Mouse (Mus musculus): ENCODE measurements at regions not wholly inside any gene's neighbourhood (a gene's known extent, or its start where the extent isn't known, plus 50 kb on each side); places are given as distances from the start of the nearest gene placed in this dataset.
A peak's percentile ranks its signal among the peaks of the same experiment; 100 is the strongest.

DNA sequence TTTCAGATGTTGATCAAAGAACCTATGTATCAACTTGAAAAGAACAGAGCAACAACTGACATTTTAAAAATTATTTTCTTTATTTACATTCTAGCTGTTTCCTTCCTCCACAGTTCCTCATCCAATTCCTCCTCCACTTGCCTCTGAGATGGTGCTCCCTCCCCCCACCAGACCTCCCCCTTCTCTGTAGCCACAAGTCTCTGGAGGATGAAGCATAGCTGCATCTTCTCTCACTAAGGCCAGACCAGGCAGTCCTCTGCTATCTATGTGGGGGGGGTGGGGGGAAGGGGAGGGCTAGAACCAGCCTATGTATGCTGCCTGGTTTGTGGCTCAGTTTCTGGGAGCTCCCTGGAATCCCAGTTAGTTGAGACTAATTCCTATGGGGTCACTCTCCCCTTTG, 255.0 kb downstream of the Gm21750 start:
- Histone ChIP-seq H3K27me3 (ENCODE audit: insufficient read depth, low read length) (no peaks in the 10 kb centered on the region), H3K4me2 (replicated peaks; ENCODE audit: low read depth, low read length) (no peak overlapping the region), H3K4me1 (ENCODE audit: insufficient read depth, low read length) (no peaks in the 10 kb centered on the region), H3K4me3 (ENCODE audit: low read length) (no peak overlapping the region), H3K27ac (ENCODE audit: low read length) (no peak overlapping the region), H3K36me3 (ENCODE audit: insufficient read depth, low read length) (no peaks in the 10 kb centered on the region), H3K9me3 (ENCODE audit: low read length) (no peaks in the 10 kb centered on the region), H3K9ac (replicated peaks; ENCODE audit: low read length) (no peak overlapping the region)
- ATAC-seq (ENCODE audit: low FRiP score, low TSS enrichment): no peak

DNA sequence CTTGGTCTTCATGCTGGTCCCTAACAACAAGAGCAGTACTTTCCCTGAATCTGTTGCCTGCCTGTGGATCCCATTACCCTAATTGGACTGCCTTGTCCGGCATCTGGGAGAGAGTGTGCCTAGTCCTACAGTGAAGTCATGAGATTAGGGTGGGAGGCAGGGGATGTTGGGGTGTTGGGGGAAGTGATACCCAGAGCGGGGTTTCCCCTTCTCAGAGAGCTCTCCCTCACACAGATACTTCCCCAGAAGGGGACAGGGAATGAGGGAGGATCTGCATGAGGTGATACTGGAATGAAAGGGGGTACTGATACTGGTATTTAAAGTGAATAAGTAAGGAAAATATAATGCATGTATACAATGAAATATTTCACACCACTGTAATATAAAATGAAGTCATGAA, 270.1 kb downstream of the Gm21750 start:
- no peaks in the 10 kb centered on the region for H3K36me3 ChIP-seq (ENCODE audit: insufficient read depth, low read length)
- 76% methylated on average over 2 of the region's 2 CpGs for WGBS

DNA sequence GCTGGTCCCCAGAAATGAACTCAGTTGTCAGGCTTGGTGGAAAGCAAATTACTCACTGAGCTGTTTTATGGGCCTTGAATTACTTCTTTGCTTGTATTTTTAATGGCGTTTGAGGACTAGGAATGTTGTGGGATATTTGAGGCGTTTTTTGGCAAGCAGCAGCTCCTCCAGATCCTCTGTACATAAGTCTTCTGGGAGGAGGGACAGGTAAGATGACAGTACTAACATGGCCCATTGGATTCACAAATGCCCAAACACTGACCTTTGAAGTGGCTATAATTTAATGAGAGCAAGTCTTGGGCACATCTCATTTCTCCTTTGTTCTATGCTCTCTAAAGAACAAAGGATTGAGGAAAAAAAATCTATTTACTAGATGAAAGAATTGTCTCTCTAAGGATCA, 286.3 kb downstream of the Gm21750 start:
- H3K27ac ChIP-seq (ENCODE audit: low read length): no peak overlapping the region
- no peaks in the 10 kb centered on the region for H3K27me3 ChIP-seq (ENCODE audit: insufficient read depth, low read length)
- no peak overlapping the region for H3K4me2 ChIP-seq (replicated peaks; ENCODE audit: low read depth, low read length)
- 25% methylated on average over 2 of the region's 2 CpGs for WGBS
- peak; percentile 49; the same call in 1 of the 2 replicates for ATAC-seq (ENCODE audit: low FRiP score, low TSS enrichment)
- H3K36me3 ChIP-seq (ENCODE audit: insufficient read depth, low read length): no peaks in the 10 kb centered on the region
- no peak overlapping the region for H3K9ac ChIP-seq (replicated peaks; ENCODE audit: low read length)
- H3K9me3 ChIP-seq (ENCODE audit: low read length): no peaks in the 10 kb centered on the region
- H3K4me1 ChIP-seq (ENCODE audit: insufficient read depth, low read length): no peaks in the 10 kb centered on the region
- H3K4me3 ChIP-seq (ENCODE audit: low read length): no peak overlapping the region

More for the DNA sequence above, 270.1 kb downstream of the Gm21750 start:
- no peak for ATAC-seq (ENCODE audit: low FRiP score, low TSS enrichment)
- Histone ChIP-seq H3K4me2 (replicated peaks; ENCODE audit: low read depth, low read length) (no peak overlapping the region), H3K27me3 (ENCODE audit: insufficient read depth, low read length) (no peaks in the 10 kb centered on the region), H3K9ac (replicated peaks; ENCODE audit: low read length) (no peak overlapping the region), H3K4me1 (ENCODE audit: insufficient read depth, low read length) (no peaks in the 10 kb centered on the region), H3K4me3 (ENCODE audit: low read length) (no peak overlapping the region), H3K9me3 (ENCODE audit: low read length) (no peaks in the 10 kb centered on the region), H3K27ac (ENCODE audit: low read length) (no peak overlapping the region)

DNA sequence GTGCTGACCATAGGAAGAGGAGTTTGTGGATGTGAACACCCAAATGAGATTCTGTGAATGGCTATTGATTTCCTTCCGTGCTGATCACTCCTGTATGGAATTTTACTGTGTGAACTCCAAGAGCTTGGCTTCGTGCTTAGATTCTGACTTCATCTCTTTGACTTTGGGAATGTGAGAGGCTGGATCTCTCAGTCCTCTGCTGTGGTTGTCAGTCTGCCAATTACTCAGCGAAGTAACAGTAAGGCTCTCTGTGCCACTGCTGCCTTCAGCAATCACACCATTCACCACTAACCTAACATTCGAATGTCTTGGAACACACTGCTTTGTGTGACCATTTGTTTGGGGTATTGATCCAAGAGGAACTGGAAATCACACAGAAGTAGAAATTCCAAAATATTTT, 291.5 kb downstream of the Gm21750 start:
- 78% methylated on average over 4 of the region's 4 CpGs for WGBS
- ATAC-seq (ENCODE audit: low FRiP score, low TSS enrichment): no peak
- H3K36me3 ChIP-seq (ENCODE audit: insufficient read depth, low read length): no peaks in the 10 kb centered on the region
- H3K4me2 ChIP-seq (replicated peaks; ENCODE audit: low read depth, low read length): no peak overlapping the region
- no peak overlapping the region for H3K9ac ChIP-seq (replicated peaks; ENCODE audit: low read length)
- no peaks in the 10 kb centered on the region for H3K4me1 ChIP-seq (ENCODE audit: insufficient read depth, low read length)
- H3K27ac ChIP-seq (ENCODE audit: low read length): no peak overlapping the region
- no peak overlapping the region for H3K4me3 ChIP-seq (ENCODE audit: low read length)
- H3K9me3 ChIP-seq (ENCODE audit: low read length): no peaks in the 10 kb centered on the region
- H3K27me3 ChIP-seq (ENCODE audit: insufficient read depth, low read length): no peaks in the 10 kb centered on the region

DNA sequence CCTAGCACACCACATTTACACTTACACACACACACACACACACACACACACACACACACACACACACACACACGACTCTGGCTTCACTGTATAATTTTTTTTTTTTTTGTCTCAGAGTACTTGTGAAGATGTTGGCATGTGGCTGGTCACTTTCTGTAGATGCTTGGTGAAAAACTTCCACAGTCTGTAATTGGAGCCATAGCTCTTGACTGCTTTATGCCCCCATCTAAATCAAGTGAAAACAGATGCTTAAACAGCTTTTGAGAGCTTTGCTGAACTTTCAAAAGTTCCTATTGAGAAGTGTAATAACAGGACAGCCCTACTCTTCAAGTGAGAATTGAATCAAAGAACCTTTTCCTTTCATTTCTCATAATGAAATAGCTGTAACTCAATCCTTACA, 317.7 kb downstream of the Gm21750 start:
- H3K4me2 ChIP-seq (replicated peaks; ENCODE audit: low read depth, low read length): no peak overlapping the region
- no peaks in the 10 kb centered on the region for H3K9me3 ChIP-seq (ENCODE audit: low read length)
- 27% methylated on average over 1 of the region's 1 CpGs for WGBS
- H3K4me1 ChIP-seq (ENCODE audit: insufficient read depth, low read length): no peaks in the 10 kb centered on the region
- no peak overlapping the region for H3K9ac ChIP-seq (replicated peaks; ENCODE audit: low read length)
- no peak overlapping the region for H3K27ac ChIP-seq (ENCODE audit: low read length)
- no peaks in the 10 kb centered on the region for H3K36me3 ChIP-seq (ENCODE audit: insufficient read depth, low read length)
- no peak for ATAC-seq (ENCODE audit: low FRiP score, low TSS enrichment)
- no peaks in the 10 kb centered on the region for H3K27me3 ChIP-seq (ENCODE audit: insufficient read depth, low read length)
- no peak overlapping the region for H3K4me3 ChIP-seq (ENCODE audit: low read length)

DNA sequence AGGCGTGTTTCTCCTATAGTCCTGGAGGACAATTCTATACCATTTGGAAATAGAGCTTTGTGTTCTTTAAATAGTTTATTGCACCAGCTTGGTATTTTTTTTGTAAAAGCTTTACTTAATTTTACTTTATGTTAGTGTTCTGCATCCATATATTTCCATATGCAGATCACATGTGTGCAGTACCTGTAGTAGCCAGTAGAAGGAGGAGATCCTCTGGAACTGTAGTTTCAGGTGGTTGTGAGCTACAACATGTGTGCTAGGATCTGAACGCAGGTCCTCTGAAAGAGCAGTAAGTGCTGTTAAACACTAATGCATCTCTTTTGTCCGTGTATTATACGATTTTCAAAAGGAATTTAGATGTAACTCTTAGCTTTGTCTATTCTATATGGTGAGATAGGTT, 335.2 kb downstream of the Gm21750 start:
- Histone ChIP-seq H3K4me1 (ENCODE audit: insufficient read depth, low read length) (no peaks in the 10 kb centered on the region), H3K4me2 (replicated peaks; ENCODE audit: low read depth, low read length) (no peak overlapping the region), H3K36me3 (ENCODE audit: insufficient read depth, low read length) (no peaks in the 10 kb centered on the region), H3K27me3 (ENCODE audit: insufficient read depth, low read length) (no peaks in the 10 kb centered on the region), H3K27ac (ENCODE audit: low read length) (no peak overlapping the region), H3K9me3 (ENCODE audit: low read length) (0 out of 2 replicates have a peak, but pooled peaks cover 4% of the 10 kb centered on the region), H3K4me3 (ENCODE audit: low read length) (no peak overlapping the region), H3K9ac (replicated peaks; ENCODE audit: low read length) (no peak overlapping the region)
- WGBS: 94% methylated on average over 4 of the region's 4 CpGs
- ATAC-seq (ENCODE audit: low FRiP score, low TSS enrichment): no peak

DNA sequence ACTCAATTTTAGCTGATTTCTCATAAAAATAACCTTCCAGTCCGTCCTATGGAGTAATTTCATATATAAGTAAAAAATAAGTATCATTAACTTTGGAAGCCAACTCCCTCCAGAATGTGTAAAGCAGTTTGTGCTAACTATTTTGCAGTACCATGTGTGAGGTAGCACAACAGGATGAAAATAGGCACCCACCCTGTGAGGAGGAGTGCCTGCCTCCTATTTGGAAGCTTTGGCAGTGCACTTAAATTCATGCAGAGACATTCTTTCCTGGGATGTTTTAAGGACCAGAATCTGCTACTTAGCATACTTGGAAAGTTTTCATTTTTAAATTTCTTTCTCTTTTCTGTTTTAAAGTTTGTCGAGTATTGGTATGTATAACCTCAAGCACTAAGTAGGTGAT, 336.8 kb downstream of the Gm21750 start:
- no peak overlapping the region for H3K27ac ChIP-seq (ENCODE audit: low read length)
- ATAC-seq (ENCODE audit: low FRiP score, low TSS enrichment): no peak
- 86% methylated on average over 2 of the region's 2 CpGs for WGBS
- no peak overlapping the region for H3K4me3 ChIP-seq (ENCODE audit: low read length)
- H3K9me3 ChIP-seq (ENCODE audit: low read length): 0 out of 2 replicates have a peak, but pooled peaks cover 4% of the 10 kb centered on the region
- no peaks in the 10 kb centered on the region for H3K36me3 ChIP-seq (ENCODE audit: insufficient read depth, low read length)
- H3K9ac ChIP-seq (replicated peaks; ENCODE audit: low read length): no peak overlapping the region
- no peaks in the 10 kb centered on the region for H3K27me3 ChIP-seq (ENCODE audit: insufficient read depth, low read length)
- H3K4me2 ChIP-seq (replicated peaks; ENCODE audit: low read depth, low read length): no peak overlapping the region
- H3K4me1 ChIP-seq (ENCODE audit: insufficient read depth, low read length): no peaks in the 10 kb centered on the region

DNA sequence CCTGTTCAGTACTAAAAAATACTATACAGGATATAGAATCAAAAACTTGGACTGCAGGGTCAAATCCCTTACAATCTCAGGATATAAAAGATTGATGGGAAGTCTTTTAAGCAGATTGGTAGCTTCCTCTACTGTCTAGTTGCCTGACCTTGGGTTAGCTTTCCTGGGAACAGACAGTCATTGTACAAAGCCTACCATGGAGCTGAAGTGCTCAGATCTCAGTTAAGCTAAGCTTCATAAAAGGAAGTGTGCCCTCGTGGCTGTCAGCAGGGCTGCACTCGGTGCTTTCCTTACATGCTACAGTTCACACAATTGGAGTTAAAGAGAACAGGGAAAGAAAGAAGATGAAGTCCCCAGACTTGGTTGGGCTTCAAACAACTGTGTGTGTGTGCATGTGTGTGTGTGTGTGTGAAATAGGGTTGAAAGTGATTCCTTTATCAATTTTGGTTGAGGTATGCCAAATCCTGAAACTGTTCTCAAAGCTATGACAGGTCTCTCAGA, 338.4 kb downstream of the Gm21750 start:
- Histone ChIP-seq H3K4me3 (ENCODE audit: low read length) (no peak overlapping the region), H3K27ac (ENCODE audit: low read length) (no peak overlapping the region), H3K36me3 (ENCODE audit: insufficient read depth, low read length) (no peaks in the 10 kb centered on the region), H3K4me2 (replicated peaks; ENCODE audit: low read depth, low read length) (no peak overlapping the region), H3K9ac (replicated peaks; ENCODE audit: low read length) (no peak overlapping the region), H3K4me1 (ENCODE audit: insufficient read depth, low read length) (no peaks in the 10 kb centered on the region), H3K27me3 (ENCODE audit: insufficient read depth, low read length) (no peaks in the 10 kb centered on the region), H3K9me3 (ENCODE audit: low read length) (0 out of 2 replicates have a peak, but pooled peaks cover 4% of the 10 kb centered on the region)
- ATAC-seq (ENCODE audit: low FRiP score, low TSS enrichment): no peak
- 33% methylated on average over 2 of the region's 2 CpGs for WGBS

DNA sequence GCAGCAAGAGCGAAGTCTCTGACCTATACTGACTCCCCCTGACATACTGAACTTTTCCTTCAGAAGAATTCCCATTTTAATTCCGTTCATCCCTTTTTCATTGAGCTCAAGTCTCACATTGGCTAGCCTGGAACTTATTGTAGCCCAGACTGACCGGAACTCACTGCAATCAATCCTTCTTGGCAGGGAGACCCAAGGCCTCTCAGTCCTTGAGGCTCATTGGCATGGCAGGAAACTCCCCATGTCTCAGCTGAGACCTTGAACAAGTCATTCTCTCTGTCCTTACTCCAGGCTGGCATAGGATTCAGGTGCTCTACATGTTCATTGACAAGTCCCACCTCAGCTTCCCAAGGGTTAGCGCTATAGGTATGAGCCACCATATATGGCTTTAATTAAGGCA, 345.9 kb downstream of the Gm21750 start:
- Histone ChIP-seq H3K4me2 (replicated peaks; ENCODE audit: low read depth, low read length) (no peak overlapping the region), H3K9ac (replicated peaks; ENCODE audit: low read length) (no peak overlapping the region)
- 92% methylated on average over 4 of the region's 4 CpGs for WGBS

DNA sequence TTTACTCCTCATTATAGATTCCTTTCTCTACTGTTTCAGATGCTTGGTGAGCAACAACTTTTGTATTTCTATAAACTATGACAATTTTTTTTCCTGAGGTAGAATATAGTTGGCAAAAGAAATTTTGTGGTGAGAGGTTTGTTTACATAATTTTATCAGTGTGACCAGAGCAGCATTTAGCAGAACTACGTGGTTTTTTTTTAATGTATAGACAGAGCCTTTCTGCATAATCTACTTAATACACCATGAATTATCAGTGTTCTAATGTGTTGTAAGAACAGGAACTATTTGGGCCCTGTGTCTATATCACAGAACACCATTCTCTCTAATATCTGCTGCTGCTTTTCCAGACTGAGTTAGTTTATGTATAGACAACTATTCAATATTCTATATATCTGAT, 350.5 kb downstream of the Gm21750 start:
- H3K27me3 ChIP-seq (ENCODE audit: insufficient read depth, low read length): no peaks in the 10 kb centered on the region
- no peaks in the 10 kb centered on the region for H3K9me3 ChIP-seq (ENCODE audit: low read length)
- no peaks in the 10 kb centered on the region for H3K4me1 ChIP-seq (ENCODE audit: insufficient read depth, low read length)
- no peak overlapping the region for H3K4me3 ChIP-seq (ENCODE audit: low read length)
- H3K4me2 ChIP-seq (replicated peaks; ENCODE audit: low read depth, low read length): no peak overlapping the region
- H3K9ac ChIP-seq (replicated peaks; ENCODE audit: low read length): no peak overlapping the region
- H3K36me3 ChIP-seq (ENCODE audit: insufficient read depth, low read length): no peaks in the 10 kb centered on the region
- H3K27ac ChIP-seq (ENCODE audit: low read length): no peak overlapping the region
- ATAC-seq (ENCODE audit: low FRiP score, low TSS enrichment): no peak
- 78% methylated on average over 1 of the region's 1 CpGs for WGBS

More for the DNA sequence above, 345.9 kb downstream of the Gm21750 start:
- no peaks in the 10 kb centered on the region for H3K27me3 ChIP-seq (ENCODE audit: insufficient read depth, low read length)
- H3K36me3 ChIP-seq (ENCODE audit: insufficient read depth, low read length): no peaks in the 10 kb centered on the region
- H3K4me3 ChIP-seq (ENCODE audit: low read length): no peak overlapping the region
- H3K27ac ChIP-seq (ENCODE audit: low read length): no peak overlapping the region
- no peak for ATAC-seq (ENCODE audit: low FRiP score, low TSS enrichment)
- no peaks in the 10 kb centered on the region for H3K4me1 ChIP-seq (ENCODE audit: insufficient read depth, low read length)
- no peaks in the 10 kb centered on the region for H3K9me3 ChIP-seq (ENCODE audit: low read length)

Measured in kidney, embryonic 16.5 days (tissue).